Mouse (Mus musculus): ENCODE data around the gene Ssc4d.

- TF ChIP-seq POLR2A (IDR thresholded peaks at IDR 0.05; ENCODE audit: control insufficient read depth, low read depth, low read length) (no peak), CTCF (IDR thresholded peaks at IDR 0.05; ENCODE audit: control insufficient read depth, insufficient read depth, insufficient replicate concordance, low read depth, low read length) (no peak)
Observed at GRCm38 (mm10) chr5:135932359-135932758, 42.0 kb downstream of the Ssc4d start.

Data from testis, adult 2 months (tissue).